Mouse (Mus musculus) layer of hippocampus, adult 8-10 months (tissue): ENCODE results near the gene Pan2. TPM values are rescaled to one million over a fixed set of nuclear protein-coding genes. Genes with fewer than 3 reads are reported as not detected.
A peak's percentile ranks its signal among the peaks of the same experiment; 100 is the strongest.
"Not testable (repeated sequence)": the region's sequence is repeated elsewhere in the genome, so short reads cannot be mapped to it uniquely, and the experiment has no call there.

Source experiments
- DNase-seq, 2 experiments: peaks; one replicate each; pipeline ENCODE4 v3.0.0; 2022; ENCODE audit warnings: low spot score in 2 of 2
- total RNA-seq, 4 experiments: library from RNA; stranded (reverse); gene quantifications; 2 replicates each; pipeline ENCODE4 v1.2.4; 2022

Pan2 gene
- total RNA-seq, result 10 to 100 TPM; 14.6 to 16.3 (median 15.5) TPM

- peak; percentile 100 for DNase-seq
These were observed at the start of gene Pan2 for GRCm38 (mm10) chr10:128303126-128304021. TSS of gene Pan2 (plus strand) at chr10:128303335.

GRCm38 (mm10) chr10:128253677-128254255 is 49.4 kb upstream of the Pan2 start, which contains the start of gene Apon:
TSS of gene Apon (plus strand) at chr10:128254096.
- DNase-seq, result no peak

- DNase-seq, result no peak
These were observed 47.2 kb upstream of the Pan2 start for GRCm38 (mm10) chr10:128255925-128256324.

GRCm38 (mm10) chr10:128256328-128256727 is 46.8 kb upstream of the Pan2 start:
- no peak for DNase-seq

GRCm38 (mm10) chr10:128258953-128259352 is 44.2 kb upstream of the Pan2 start:
- DNase-seq, result no peak

- no peak for DNase-seq
These were observed 43.2 kb upstream of the Pan2 start for GRCm38 (mm10) chr10:128259946-128260345.

GRCm38 (mm10) chr10:128260376-128260775 is 42.8 kb upstream of the Pan2 start:
- DNase-seq, result not testable (repeated sequence)

GRCm38 (mm10) chr10:128262300-128262699 is 40.8 kb upstream of the Pan2 start:
- no peak for DNase-seq

- DNase-seq, result no peak
These were observed 39.5 kb upstream of the Pan2 start for GRCm38 (mm10) chr10:128263393-128264310.

- DNase-seq, result no peak
These were observed 34.8 kb upstream of the Pan2 start, which contains the start of gene Apof for GRCm38 (mm10) chr10:128268371-128268770. TSS of gene Apof (plus strand) at chr10:128268671.

GRCm38 (mm10) chr10:128269206-128269910 is 33.8 kb upstream of the Pan2 start:
- DNase-seq, result no peak

- DNase-seq, result peak; percentile 97 to 98
These were observed 32.8 kb upstream of the Pan2 start, which contains the start of gene Stat2 for GRCm38 (mm10) chr10:128270287-128270841. TSS of gene Stat2 (plus strand) at chr10:128270559.

- DNase-seq, result no peak
These were observed 32.3 kb upstream of the Pan2 start for GRCm38 (mm10) chr10:128270866-128271265.

GRCm38 (mm10) chr10:128271883-128272282 is 31.3 kb upstream of the Pan2 start:
- no peak for DNase-seq

- not testable (repeated sequence) for DNase-seq
These were observed 30.2 kb upstream of the Pan2 start for GRCm38 (mm10) chr10:128272819-128273439.

- not testable (repeated sequence) for DNase-seq
These were observed 27.8 kb upstream of the Pan2 start for GRCm38 (mm10) chr10:128275374-128275773.

GRCm38 (mm10) chr10:128278158-128278557 is 25.0 kb upstream of the Pan2 start:
- no peak for DNase-seq

GRCm38 (mm10) chr10:128280943-128281342 is 22.2 kb upstream of the Pan2 start:
- no peak for DNase-seq

- DNase-seq, result no peak
These were observed 21.5 kb upstream of the Pan2 start for GRCm38 (mm10) chr10:128281682-128282081.
